Mouse (Mus musculus) forebrain, embryonic 10.5 days (tissue): Measurements from ENCODE around the gene Slc4a4. TPM values are rescaled to one million over a fixed set of nuclear protein-coding genes. Genes with fewer than 3 reads are reported as not detected.

Experiments used
- DNase-seq: peaks from one replicate; pipeline ENCODE4 v3.0.0-alpha.2; 2017; ENCODE audit warnings: low spot score; ENCODE audit errors: extremely low spot score
- H3K27ac ChIP-seq: fragments of 300-500 bp; sonication (generic); 2 replicates; pipeline ENCODE4 v1.5.1; 2016; ENCODE audit warnings: mild to moderate bottlenecking
- H3K27me3 ChIP-seq: fragments of 300-500 bp; sonication (generic); 2 replicates; pipeline ENCODE4 v1.6.1; 2016; ENCODE audit warnings: mild to moderate bottlenecking; ENCODE audit not compliant: poor library complexity, severe bottlenecking
- H3K36me3 ChIP-seq: fragments of 300-500 bp; sonication (generic); replicated peaks from 2 replicates; pipeline ENCODE4 v1.6.1; 2016; ENCODE audit warnings: mild to moderate bottlenecking, moderate library complexity
- H3K4me1 ChIP-seq: fragments of 300-500 bp; sonication (generic); 2 replicates; pipeline ENCODE4 v1.6.1; 2016
- H3K4me3 ChIP-seq: fragments of 300-500 bp; sonication (generic); 2 replicates; pipeline ENCODE4 v1.5.1; 2016; ENCODE audit warnings: mild to moderate bottlenecking, moderate library complexity
- H3K9me3 ChIP-seq: fragments of 300-500 bp; sonication (generic); 2 replicates; pipeline ENCODE4 v1.6.1; 2016; ENCODE audit warnings: mild to moderate bottlenecking, moderate library complexity
- WGBS: fragments of 180-500 bp; shearing (Covaris S2); methylation state at CpG from one replicate; pipeline ENCODE4 v1.1.7; 2016; 5-methylcytosine and 5-hydroxymethylcytosine counted together
- polyA plus RNA-seq: library from polyadenylated mRNA; unstranded; fragments of >200 nt; fragmentation: Nextera tagmentation; extraction: Ambion mirVana; gene quantifications from 2 replicates; pipeline ENCODE4 v1.2.1, GENCODE M21; 2016

The Slc4a4 gene
- polyA plus RNA-seq, 1 experiment from 2014 or later, result 1.3 TPM

DNA sequence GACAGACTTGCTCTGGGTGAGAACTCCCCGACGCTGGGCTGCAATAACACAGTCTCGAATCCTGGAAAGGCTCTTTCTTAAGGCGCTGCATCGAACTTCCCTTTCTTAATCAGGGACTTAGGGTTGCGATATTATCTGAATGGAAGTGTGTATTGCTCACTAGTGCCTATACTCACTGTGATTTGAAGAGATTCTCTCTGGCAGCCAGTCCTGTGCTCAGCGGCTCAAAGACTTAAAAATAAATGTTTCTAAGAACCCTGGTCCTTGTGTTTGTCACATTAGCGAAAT, 1.7 kb downstream of the Slc4a4 start:
- H3K27ac ChIP-seq, result no peak overlapping the region
- peak overlapping the region; percentile 80 for H3K4me3 ChIP-seq
- WGBS, result 42% methylated on average over 8 of the region's 8 CpGs
- no peak for DNase-seq
- H3K27me3 ChIP-seq, result peaks cover 42% of the 10 kb centered on the region
- H3K4me1 ChIP-seq, result peaks cover 18% of the 10 kb centered on the region
- no peaks in the 10 kb centered on the region for H3K9me3 ChIP-seq
- no peaks in the 10 kb centered on the region for H3K36me3 ChIP-seq

DNA sequence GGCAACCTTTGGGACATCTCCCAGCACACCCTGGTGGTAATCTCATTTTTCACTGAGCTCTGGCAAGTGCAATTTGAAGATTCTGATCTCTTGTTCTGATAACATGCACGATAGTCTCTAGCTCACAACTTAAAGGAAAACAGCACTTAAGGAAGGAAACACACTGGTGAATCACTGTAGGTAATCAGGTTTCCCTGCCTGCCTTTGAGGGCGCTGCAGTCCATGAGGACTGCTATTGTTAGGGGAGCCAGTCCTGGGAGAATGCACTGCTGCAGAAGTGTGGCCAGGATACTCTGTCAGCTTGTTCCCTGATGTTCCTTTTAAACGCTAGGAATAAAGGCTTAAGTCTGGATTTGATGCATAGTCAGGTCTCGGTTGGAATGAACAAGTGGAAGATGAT, 2.7 kb downstream of the Slc4a4 start:
- no peak for DNase-seq
- Histone ChIP-seq H3K9me3 (no peaks in the 10 kb centered on the region), H3K27me3 (peaks cover 42% of the 10 kb centered on the region), H3K4me3 (no peak overlapping the region), H3K27ac (no peak overlapping the region), H3K36me3 (no peaks in the 10 kb centered on the region), H3K4me1 (peaks cover 18% of the 10 kb centered on the region)
- 26% methylated on average over 4 of the region's 4 CpGs for WGBS

DNA sequence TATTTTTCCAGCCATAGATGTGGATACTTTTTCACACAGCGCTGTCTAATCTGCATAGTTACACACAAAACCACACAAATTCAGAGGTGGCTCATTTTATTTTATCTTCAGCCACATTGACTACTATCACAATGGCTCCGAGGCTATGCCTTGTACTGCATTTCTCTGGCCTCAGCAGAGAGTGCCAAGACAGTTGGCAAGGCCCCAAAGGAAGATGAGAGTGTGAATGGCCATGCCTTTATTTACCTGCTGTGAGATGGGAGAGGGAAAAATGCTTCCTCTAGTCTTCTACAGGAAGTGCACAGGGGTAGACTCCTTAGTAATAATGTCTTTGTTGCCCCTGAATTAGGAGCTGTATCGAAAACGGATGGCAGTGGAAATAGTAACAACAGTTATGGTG, 3.5 kb downstream of the Slc4a4 start:
- peaks cover 37% of the 10 kb centered on the region for H3K27me3 ChIP-seq
- DNase-seq, result no peak
- no peaks in the 10 kb centered on the region for H3K9me3 ChIP-seq
- no peak overlapping the region for H3K4me3 ChIP-seq
- WGBS, result 90% methylated on average over 4 of the region's 4 CpGs
- H3K4me1 ChIP-seq, result peaks cover 18% of the 10 kb centered on the region
- H3K27ac ChIP-seq, result no peak overlapping the region
- H3K36me3 ChIP-seq, result no peaks in the 10 kb centered on the region

DNA sequence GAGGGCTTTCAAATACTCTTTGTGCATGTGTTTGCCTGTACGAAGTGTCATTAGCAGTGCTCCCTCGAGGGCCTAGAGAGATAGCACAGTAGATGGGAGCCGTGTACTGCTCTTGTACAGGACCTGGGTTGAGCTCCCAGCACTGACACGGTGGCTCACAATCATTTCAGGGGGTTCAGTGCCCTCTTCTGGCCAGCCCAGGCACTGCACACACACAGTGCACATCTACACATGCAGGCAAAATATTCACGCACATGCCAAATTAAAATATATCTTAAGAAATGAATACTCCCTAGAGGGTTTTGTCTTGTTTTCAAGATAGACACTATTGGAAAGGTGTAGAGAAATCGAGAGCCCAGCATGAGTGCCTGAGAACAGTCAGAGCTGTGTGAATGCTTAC, 10.0 kb downstream of the Slc4a4 start:
- WGBS, result 91% methylated on average over 6 of the region's 6 CpGs
- Histone ChIP-seq H3K9me3 (peaks cover 5% of the 10 kb centered on the region; the same call in 1 of the 2 replicates), H3K4me3 (no peak overlapping the region), H3K4me1 (no peaks in the 10 kb centered on the region), H3K36me3 (peaks cover 3% of the 10 kb centered on the region; the same call in 1 of the 2 replicates), H3K27me3 (no peaks in the 10 kb centered on the region), H3K27ac (no peak overlapping the region)
- no peak for DNase-seq

DNA sequence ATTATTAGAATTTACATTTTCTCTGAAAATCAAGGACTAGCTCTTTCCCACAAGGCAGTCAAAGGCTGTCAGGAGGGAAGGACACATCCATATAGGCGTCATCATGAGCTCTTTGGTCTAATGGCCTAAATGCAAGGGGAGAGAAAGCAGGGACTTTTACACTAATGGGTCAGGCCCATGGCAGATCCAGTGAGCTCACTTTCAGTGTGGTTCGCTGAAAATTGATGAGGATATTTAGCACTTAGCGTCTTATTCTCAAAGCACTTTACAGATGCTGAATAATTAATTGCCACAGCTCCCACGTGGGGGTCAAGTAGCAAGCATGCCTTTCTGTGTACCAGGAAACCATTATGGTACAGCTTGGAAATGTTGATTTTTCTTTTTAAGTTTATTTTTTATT, 16.5 kb downstream of the Slc4a4 start:
- Histone ChIP-seq H3K27me3 (no peaks in the 10 kb centered on the region), H3K27ac (no peak overlapping the region), H3K36me3 (no peaks in the 10 kb centered on the region), H3K4me3 (no peak overlapping the region), H3K9me3 (no peaks in the 10 kb centered on the region), H3K4me1 (no peaks in the 10 kb centered on the region)
- DNase-seq, result no peak
- 83% methylated on average over 4 of the region's 4 CpGs for WGBS

DNA sequence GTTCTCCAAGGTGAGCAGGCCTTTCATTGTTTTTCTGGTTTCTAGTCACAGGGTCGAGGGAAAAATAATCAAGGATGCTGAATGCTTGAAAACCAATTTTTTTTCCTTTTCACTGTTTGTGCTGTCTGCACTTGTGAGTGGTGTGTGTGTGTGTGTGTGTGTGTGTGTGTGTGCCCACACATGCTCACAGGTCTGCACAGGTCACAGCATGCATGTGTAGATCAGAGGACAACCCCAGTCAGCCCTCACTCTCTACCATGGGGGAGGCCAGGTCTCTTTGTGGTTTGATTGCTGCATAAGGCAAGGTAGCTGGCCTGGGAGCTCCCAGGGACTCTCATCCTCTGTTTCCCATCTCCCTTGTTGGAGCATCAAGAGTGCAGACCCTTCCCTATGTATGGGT, 16.9 kb downstream of the Slc4a4 start:
- Histone ChIP-seq H3K4me1 (no peaks in the 10 kb centered on the region), H3K27me3 (no peaks in the 10 kb centered on the region), H3K36me3 (no peaks in the 10 kb centered on the region), H3K9me3 (no peaks in the 10 kb centered on the region), H3K27ac (no peak overlapping the region), H3K4me3 (no peak overlapping the region)
- 86% methylated on average over 1 of the region's 1 CpGs for WGBS
- no peak for DNase-seq

DNA sequence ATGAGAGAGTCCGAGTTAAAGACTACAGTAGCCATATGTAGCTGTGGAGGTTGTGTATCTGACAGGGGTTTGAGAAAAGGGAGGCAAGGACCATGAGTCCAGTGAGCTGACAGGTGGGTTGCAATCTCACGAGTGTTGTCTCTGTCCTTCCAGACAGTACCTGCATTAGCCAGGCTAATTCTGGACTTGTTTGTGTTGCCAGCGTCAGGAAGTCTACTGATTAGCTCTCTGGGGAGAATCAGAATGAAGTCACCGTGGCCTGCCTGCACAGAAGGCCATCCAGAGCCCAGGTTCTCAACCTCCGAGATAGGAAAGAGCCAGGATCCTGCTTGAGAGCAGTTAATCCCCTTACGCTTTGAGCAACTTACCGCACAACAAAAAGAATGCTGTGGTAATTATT, 18.2 kb downstream of the Slc4a4 start:
- H3K36me3 ChIP-seq, result no peaks in the 10 kb centered on the region
- no peaks in the 10 kb centered on the region for H3K27me3 ChIP-seq
- no peak overlapping the region for H3K27ac ChIP-seq
- H3K9me3 ChIP-seq, result no peaks in the 10 kb centered on the region
- DNase-seq, result no peak
- H3K4me1 ChIP-seq, result no peaks in the 10 kb centered on the region
- WGBS, result 82% methylated on average over 7 of the region's 7 CpGs
- H3K4me3 ChIP-seq, result no peak overlapping the region

DNA sequence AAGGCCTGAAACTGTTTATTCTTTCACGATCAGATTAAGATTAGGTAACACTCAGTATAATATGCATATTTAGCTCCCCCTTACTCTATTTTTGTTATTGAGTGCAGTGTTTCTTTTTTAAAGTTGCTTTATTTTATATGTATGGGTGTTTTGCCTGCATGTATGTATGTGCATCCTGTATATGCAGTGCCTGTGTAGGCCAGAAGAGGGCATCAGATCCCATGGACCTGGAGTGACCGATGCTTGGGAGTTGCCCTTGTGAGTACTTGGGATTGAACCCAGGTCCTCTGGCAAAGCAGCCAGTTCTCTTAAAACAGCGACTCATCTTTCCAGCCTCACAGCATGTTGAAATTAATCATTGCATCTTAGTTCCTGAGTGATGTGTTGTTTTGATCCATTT, 21.0 kb downstream of the Slc4a4 start:
- H3K27ac ChIP-seq, result no peak overlapping the region
- DNase-seq, result no peak
- H3K4me3 ChIP-seq, result no peak overlapping the region
- no peaks in the 10 kb centered on the region for H3K27me3 ChIP-seq
- H3K9me3 ChIP-seq, result no peaks in the 10 kb centered on the region; the same call in 1 of the 2 replicates
- no peaks in the 10 kb centered on the region for H3K36me3 ChIP-seq
- no peaks in the 10 kb centered on the region for H3K4me1 ChIP-seq
- 95% methylated on average over 3 of the region's 3 CpGs for WGBS

DNA sequence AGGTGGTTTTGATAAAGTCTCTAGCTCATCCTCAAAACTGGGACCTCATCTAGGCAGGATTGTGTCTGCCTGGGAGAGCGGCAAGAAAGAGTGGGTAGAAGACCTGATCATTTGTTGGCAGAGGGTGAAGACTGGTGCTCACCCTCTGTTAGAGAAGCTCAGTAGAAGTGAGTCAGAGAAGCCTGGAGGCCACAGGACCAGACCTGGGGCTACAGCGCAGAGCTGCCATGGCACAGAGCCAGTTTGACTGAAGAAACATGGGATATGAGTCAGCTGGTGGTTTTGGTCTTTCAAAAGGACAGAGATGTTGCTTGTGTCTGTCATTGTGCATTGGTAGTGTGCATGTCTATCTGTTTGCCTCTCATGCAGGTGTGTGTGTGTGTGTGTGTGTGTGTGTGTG, 26.0 kb downstream of the Slc4a4 start:
- H3K27ac ChIP-seq, result no peak overlapping the region
- no peaks in the 10 kb centered on the region for H3K27me3 ChIP-seq
- H3K9me3 ChIP-seq, result no peaks in the 10 kb centered on the region; the same call in 1 of the 2 replicates
- no peaks in the 10 kb centered on the region for H3K4me1 ChIP-seq
- no peak for DNase-seq
- WGBS, result 94% methylated on average over 2 of the region's 2 CpGs
- H3K36me3 ChIP-seq, result no peaks in the 10 kb centered on the region
- H3K4me3 ChIP-seq, result no peak overlapping the region

DNA sequence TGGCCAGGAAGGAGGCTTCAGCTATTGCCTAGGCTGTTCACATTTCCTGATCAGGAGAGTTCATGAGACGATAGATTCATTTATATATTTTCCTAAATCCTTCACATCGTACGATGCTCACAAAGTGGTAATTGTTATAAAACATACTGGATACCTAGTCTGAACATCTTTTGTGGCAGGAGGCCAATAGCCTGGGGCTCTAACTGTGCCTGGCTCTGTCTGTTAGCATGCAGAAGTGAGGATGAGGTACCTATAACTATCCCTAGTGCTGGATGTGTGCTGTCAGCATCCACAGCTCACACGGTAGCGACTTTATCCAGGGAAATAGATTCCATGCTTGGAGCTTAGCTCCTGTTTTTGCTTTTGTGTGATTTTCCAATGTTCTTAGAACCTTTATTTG, 28.5 kb downstream of the Slc4a4 start:
- DNase-seq, result no peak

DNA sequence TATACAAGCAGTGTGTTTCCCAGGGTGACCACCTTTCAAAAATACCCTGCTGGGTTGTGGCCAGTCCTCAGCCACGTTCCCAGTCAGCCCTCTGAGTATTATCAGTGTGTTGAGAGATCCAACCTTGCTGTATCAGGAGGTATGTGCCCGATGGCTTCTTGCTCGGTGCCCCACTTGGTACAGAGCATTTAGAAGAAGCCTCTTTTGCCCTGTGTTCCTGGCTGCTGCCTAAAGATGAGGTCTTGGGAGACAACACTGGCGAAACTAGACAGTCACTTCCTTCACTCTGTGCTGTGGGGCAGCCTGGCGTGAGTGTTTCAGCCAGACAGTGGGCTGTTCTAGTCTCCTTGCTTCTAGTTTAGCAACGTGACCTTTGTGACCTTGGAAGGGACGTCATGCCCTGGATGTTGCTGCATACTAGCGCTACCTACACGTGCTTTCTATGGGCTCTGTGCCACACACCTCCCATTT, 29.9 kb downstream of the Slc4a4 start:
- H3K4me1 ChIP-seq, result no peaks in the 10 kb centered on the region
- no peaks in the 10 kb centered on the region for H3K27me3 ChIP-seq
- no peak overlapping the region for H3K27ac ChIP-seq
- no peak for DNase-seq
- 81% methylated on average over 9 of the region's 9 CpGs for WGBS
- no peak overlapping the region for H3K4me3 ChIP-seq
- H3K36me3 ChIP-seq, result no peaks in the 10 kb centered on the region
- H3K9me3 ChIP-seq, result no peaks in the 10 kb centered on the region; the same call in 1 of the 2 replicates

More for the DNA sequence above, 28.5 kb downstream of the Slc4a4 start:
- H3K27ac ChIP-seq, result no peak overlapping the region
- no peaks in the 10 kb centered on the region; the same call in 1 of the 2 replicates for H3K9me3 ChIP-seq
- no peaks in the 10 kb centered on the region for H3K27me3 ChIP-seq
- 93% methylated on average over 5 of the region's 5 CpGs for WGBS
- H3K4me3 ChIP-seq, result no peak overlapping the region
- H3K36me3 ChIP-seq, result no peaks in the 10 kb centered on the region
- H3K4me1 ChIP-seq, result no peaks in the 10 kb centered on the region

DNA sequence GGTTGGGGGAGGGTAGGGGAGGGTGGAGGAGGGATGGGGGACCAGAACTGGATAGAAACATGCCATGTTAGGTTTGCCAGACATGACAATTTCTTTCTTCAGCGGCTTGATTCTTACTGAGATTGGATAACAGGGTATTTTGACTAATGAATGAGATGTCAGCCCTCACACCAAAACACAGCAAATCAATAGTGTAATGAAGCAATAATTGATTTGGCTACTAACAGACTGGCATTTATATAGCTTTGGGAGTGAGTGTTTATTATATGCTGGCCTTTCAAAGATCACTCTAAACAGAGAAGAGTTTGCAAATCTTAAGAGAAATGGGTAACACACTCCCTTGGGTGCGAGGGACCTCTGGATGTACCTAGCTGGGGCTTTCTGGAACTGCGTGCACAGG, 30.6 kb downstream of the Slc4a4 start:
- H3K4me1 ChIP-seq, result no peaks in the 10 kb centered on the region
- WGBS, result 97% methylated on average over 3 of the region's 3 CpGs

DNA sequence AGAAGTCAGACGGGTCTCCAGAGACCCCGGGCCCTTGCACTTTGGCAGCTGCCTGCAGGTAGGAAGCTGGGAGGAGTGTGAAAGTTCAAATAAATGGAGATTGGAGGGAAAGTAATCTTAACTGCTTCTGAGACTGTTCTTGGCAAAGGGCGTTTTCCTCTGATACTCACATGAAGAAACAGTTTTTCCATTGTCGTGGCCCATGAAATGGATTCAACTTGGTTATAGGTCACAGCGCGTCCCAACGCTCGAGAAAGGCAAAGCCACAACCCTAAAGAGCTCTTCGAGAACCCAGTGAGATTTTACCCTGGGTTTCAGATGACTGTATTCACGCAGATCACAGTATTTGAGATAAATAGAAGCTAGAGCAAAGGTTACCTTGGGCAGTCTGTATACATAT, 31.0 kb downstream of the Slc4a4 start:
- no peaks in the 10 kb centered on the region for H3K36me3 ChIP-seq
- no peaks in the 10 kb centered on the region for H3K9me3 ChIP-seq
- no peak overlapping the region for H3K27ac ChIP-seq
- H3K4me3 ChIP-seq, result no peak overlapping the region
- no peak for DNase-seq
- H3K4me1 ChIP-seq, result no peaks in the 10 kb centered on the region
- 89% methylated on average over 10 of the region's 10 CpGs for WGBS
- H3K27me3 ChIP-seq, result no peaks in the 10 kb centered on the region

More for the DNA sequence above, 30.6 kb downstream of the Slc4a4 start:
- H3K36me3 ChIP-seq, result no peaks in the 10 kb centered on the region
- H3K9me3 ChIP-seq, result no peaks in the 10 kb centered on the region
- no peaks in the 10 kb centered on the region for H3K27me3 ChIP-seq
- no peak overlapping the region for H3K27ac ChIP-seq
- no peak for DNase-seq
- no peak overlapping the region for H3K4me3 ChIP-seq

DNA sequence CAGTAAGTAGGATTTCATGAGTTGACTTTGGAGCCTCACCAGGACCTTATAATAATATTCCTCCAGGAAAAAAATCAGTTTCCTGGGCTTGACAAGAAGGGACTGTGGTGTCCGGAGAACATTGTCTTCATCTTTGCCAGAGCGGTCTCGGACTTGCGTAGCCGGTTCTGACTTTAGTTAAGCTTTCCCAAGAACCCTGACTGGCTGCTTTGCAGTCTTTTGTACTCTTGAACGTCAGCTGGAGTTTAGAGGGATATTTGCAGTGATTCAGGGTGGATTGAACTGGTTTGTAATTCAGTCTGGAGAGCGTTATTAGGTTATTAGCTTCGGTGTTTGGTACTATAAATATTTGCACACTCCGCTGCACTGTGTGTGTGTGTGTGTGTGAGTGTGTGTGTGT, 31.9 kb downstream of the Slc4a4 start:
- DNase-seq, result no peak
- H3K27me3 ChIP-seq, result no peaks in the 10 kb centered on the region
- WGBS, result 87% methylated on average over 9 of the region's 9 CpGs
- no peaks in the 10 kb centered on the region for H3K4me1 ChIP-seq
- H3K36me3 ChIP-seq, result no peaks in the 10 kb centered on the region
- no peak overlapping the region for H3K27ac ChIP-seq
- H3K9me3 ChIP-seq, result no peaks in the 10 kb centered on the region
- no peak overlapping the region for H3K4me3 ChIP-seq
